Mouse (Mus musculus): Measurements from ENCODE around the gene Hoxd9. TPM values are rescaled to one million over a fixed set of nuclear protein-coding genes. Genes with fewer than 3 reads are reported as not detected.

Hoxd9 gene
- total and polyA plus RNA-seq, 3 experiments, result not detected

DNA sequence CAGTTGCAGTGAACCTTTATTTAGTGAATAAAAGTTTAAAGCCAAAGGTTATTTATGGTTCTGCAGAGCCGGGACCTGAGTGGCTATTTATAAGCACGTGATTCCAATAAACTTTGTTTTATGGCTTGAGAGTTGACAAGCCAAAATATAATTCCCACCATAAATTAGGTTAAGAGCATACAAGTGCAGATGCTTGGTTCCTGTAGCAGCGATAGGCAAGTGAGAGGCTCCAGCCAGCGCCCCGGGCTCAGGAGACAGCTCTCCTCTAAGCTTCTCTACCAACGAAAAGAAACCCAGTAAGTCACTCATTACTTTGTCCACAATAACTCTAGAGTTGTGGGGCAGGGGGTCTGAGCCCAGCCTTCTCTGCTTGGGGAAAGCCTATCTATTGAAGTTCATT is 24.4 kb downstream of the Hoxd9 start:
- in situ Hi-C loops (cut with MboI; ENCODE audit: low pct_ligation_motif_present, low pct_unique_long_range_greater_than_20kb, low sequenced_read_pairs), result loop anchor here (10.0 to 25.0 kb wide), 2 partner anchors 333 to 865 kb away; no protein-coding TSS in a partner anchor
- Histone ChIP-seq H3K4me3 (replicated peaks in 1 of 3; ENCODE audit: low read depth in 2 of 3, low read length in 2 of 3, poor library complexity in 1 of 3) (peak overlapping the region in 1 of 3 experiments; percentile 16), H3K27me3 (replicated peaks) (no peaks in the 10 kb centered on the region), H3K4me2 (ENCODE audit: insufficient read depth, low read depth, poor library complexity, severe bottlenecking) (peak overlapping the region; percentile 86), H3K36me3 (replicated peaks in 1 of 2; ENCODE audit: control insufficient read depth in 1 of 2, insufficient read depth in 1 of 2, low read length in 1 of 2) (peaks cover 11 to 12% of the 10 kb centered on the region in 2 experiments), H3K9ac (ENCODE audit: insufficient read depth, low read depth) (peak overlapping the region; percentile 71; the same call in 1 of the 2 replicates), H3K9me3 (replicated peaks; ENCODE audit: low read length) (no peaks in the 10 kb centered on the region), H3K4me1 (ENCODE audit: control insufficient read depth in 1 of 2, insufficient read depth in 2 of 2) (peaks cover 10 to 49% of the 10 kb centered on the region in 2 experiments), H3K27ac (ENCODE audit: insufficient read depth, low read depth) (peak overlapping the region; percentile 3; the same call in 1 of the 2 replicates), H3K79me2 (replicated peaks; ENCODE audit: control insufficient read depth, extremely low read depth, insufficient read depth, poor library complexity, severe bottlenecking) (peaks cover 38% of the 10 kb centered on the region)
- DNase-seq (ENCODE audit: extremely low read depth), result no peak
- dilution Hi-C loops (cut with MboI; ENCODE audit: extremely low pct_ligation_motif_present, extremely low pct_unique_long_range_greater_than_20kb, low sequenced_read_pairs), result no loop called here
- no peak for TF ChIP-seq ETS1 (conservative IDR thresholded peaks at IDR 0.05; ENCODE audit: low read depth, low read length)
- no peak for TF ChIP-seq ZC3H11A (IDR thresholded peaks at IDR 0.05; ENCODE audit: low read depth, low read length)
- no peak for TF ChIP-seq MXI1 (IDR thresholded peaks at IDR 0.05; ENCODE audit: low read depth, low read length)
- no peak for TF ChIP-seq MAZ (IDR thresholded peaks at IDR 0.05; ENCODE audit: low read depth, low read length)
- no peak for TF ChIP-seq GABPA (IDR thresholded peaks at IDR 0.05; ENCODE audit: insufficient replicate concordance, low read depth, low read length)
- TF ChIP-seq ZKSCAN1 (IDR thresholded peaks at IDR 0.05; ENCODE audit: borderline replicate concordance, low read depth, low read length), result no peak
- TF ChIP-seq UBTF (IDR thresholded peaks at IDR 0.05; ENCODE audit: low read depth, low read length), result no peak
- no peak for TF ChIP-seq MYC (IDR thresholded peaks at IDR 0.05; ENCODE audit: low read depth, low read length)
- no peak for TF ChIP-seq TBP (conservative IDR thresholded peaks at IDR 0.05; ENCODE audit: low read depth, low read length)
- no peak for TF ChIP-seq PAX5 (IDR thresholded peaks at IDR 0.05; ENCODE audit: low read length)
- TF ChIP-seq ZMIZ1 (IDR thresholded peaks at IDR 0.05; ENCODE audit: low read depth, low read length), result no peak
- TF ChIP-seq ZNF384 (IDR thresholded peaks at IDR 0.05; ENCODE audit: low read depth, low read length), result no peak
- TF ChIP-seq SMC3 (IDR thresholded peaks at IDR 0.05; ENCODE audit: low read depth, low read length), result no peak
- no peak for TF ChIP-seq NRF1 (IDR thresholded peaks at IDR 0.05; ENCODE audit: low read depth, low read length)
- no peak for TF ChIP-seq POLR2AphosphoS2 (IDR thresholded peaks at IDR 0.05; ENCODE audit: low read depth, low read length)

DNA sequence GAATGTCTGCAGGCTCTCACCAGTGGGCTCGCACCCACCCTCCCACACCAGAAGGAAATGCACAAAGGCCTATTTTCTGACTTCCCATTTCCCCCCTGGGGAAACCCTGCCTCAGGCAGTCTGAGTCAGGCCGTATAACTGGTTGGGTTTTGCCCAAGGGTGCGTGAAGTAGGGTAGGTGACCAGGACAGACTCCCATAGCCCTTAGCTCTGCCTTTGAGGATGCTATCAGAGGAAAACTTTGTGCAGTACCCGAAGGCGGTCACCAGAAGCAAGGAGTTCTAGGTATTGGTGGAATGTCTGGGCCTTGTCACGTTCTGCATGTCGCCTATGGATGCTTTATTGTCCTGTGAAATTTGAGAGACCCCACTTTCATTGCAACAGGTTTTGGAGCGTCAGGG is 25.4 kb downstream of the Hoxd9 start:
- peak overlapping the region; percentile 61 to 96 (median 66) for H3K4me3 ChIP-seq (replicated peaks in 1 of 3; ENCODE audit: low read depth in 2 of 3, low read length in 2 of 3, poor library complexity in 1 of 3)
- dilution Hi-C loops (cut with MboI; ENCODE audit: extremely low pct_ligation_motif_present, extremely low pct_unique_long_range_greater_than_20kb, low sequenced_read_pairs) (no loop called here), in situ Hi-C loops (cut with MboI; ENCODE audit: low pct_ligation_motif_present, low pct_unique_long_range_greater_than_20kb, low sequenced_read_pairs) (loop anchor here (10.0 to 25.0 kb wide), 2 partner anchors 332 to 864 kb away; no protein-coding TSS in a partner anchor)
- peak overlapping the region; percentile 97 for H3K27ac ChIP-seq (ENCODE audit: insufficient read depth, low read depth)
- peaks cover 10 to 49% of the 10 kb centered on the region in 2 experiments for H3K4me1 ChIP-seq (ENCODE audit: control insufficient read depth in 1 of 2, insufficient read depth in 2 of 2)
- H3K79me2 ChIP-seq (replicated peaks; ENCODE audit: control insufficient read depth, extremely low read depth, insufficient read depth, poor library complexity, severe bottlenecking), result peaks cover 45% of the 10 kb centered on the region
- H3K4me2 ChIP-seq (ENCODE audit: insufficient read depth, low read depth, poor library complexity, severe bottlenecking), result peak overlapping the region; percentile 86
- no peaks in the 10 kb centered on the region for H3K27me3 ChIP-seq (replicated peaks)
- H3K9ac ChIP-seq (ENCODE audit: insufficient read depth, low read depth), result peak overlapping the region; percentile 71
- no peak for DNase-seq (ENCODE audit: extremely low read depth)
- H3K36me3 ChIP-seq (replicated peaks in 1 of 2; ENCODE audit: control insufficient read depth in 1 of 2, insufficient read depth in 1 of 2, low read length in 1 of 2), result peaks cover 21 to 23% of the 10 kb centered on the region in 2 experiments
- H3K9me3 ChIP-seq (replicated peaks; ENCODE audit: low read length), result peaks cover 6% of the 10 kb centered on the region
- no peak for TF ChIP-seq PAX5 (IDR thresholded peaks at IDR 0.05; ENCODE audit: low read length)
- TF ChIP-seq RCOR1 (conservative IDR thresholded peaks at IDR 0.05; ENCODE audit: low read depth, low read length), result no peak
- TF ChIP-seq GABPA (IDR thresholded peaks at IDR 0.05; ENCODE audit: insufficient replicate concordance, low read depth, low read length), result no peak
- no peak for TF ChIP-seq E2F4 (IDR thresholded peaks at IDR 0.05; ENCODE audit: insufficient replicate concordance, low read depth, low read length)
- 0 out of 2 replicates have a peak, but pooled peaks have one; percentile 18 for TF ChIP-seq BHLHE40 (IDR thresholded peaks at IDR 0.05; ENCODE audit: low read depth, low read length)
- no peak for TF ChIP-seq CHD1 (IDR thresholded peaks at IDR 0.05; ENCODE audit: low read depth, low read length)
- no peak for TF ChIP-seq ZNF384 (IDR thresholded peaks at IDR 0.05; ENCODE audit: low read depth, low read length)
- 0 out of 2 replicates have a peak, but pooled peaks have one; percentile 45 for TF ChIP-seq UBTF (IDR thresholded peaks at IDR 0.05; ENCODE audit: low read depth, low read length)
- no peak for TF ChIP-seq NRF1 (IDR thresholded peaks at IDR 0.05; ENCODE audit: low read depth, low read length)
- no peak for TF ChIP-seq CHD2 (IDR thresholded peaks at IDR 0.05; ENCODE audit: low read length)
- TF ChIP-seq MXI1 (IDR thresholded peaks at IDR 0.05; ENCODE audit: low read depth, low read length), result no peak
- peak; percentile 44; the same call in 1 of the 2 replicates for TF ChIP-seq ELF1 (IDR thresholded peaks at IDR 0.05; ENCODE audit: low read depth, low read length)
- TF ChIP-seq TBP (conservative IDR thresholded peaks at IDR 0.05; ENCODE audit: low read depth, low read length), result peak; percentile 50; the same call in 1 of the 2 replicates
- TF ChIP-seq KAT2A (IDR thresholded peaks at IDR 0.05; ENCODE audit: insufficient replicate concordance, low read length), result no peak
- TF ChIP-seq TCF12 (IDR thresholded peaks at IDR 0.05; ENCODE audit: low read depth, low read length), result no peak
- TF ChIP-seq MAZ (IDR thresholded peaks at IDR 0.05; ENCODE audit: low read depth, low read length), result 0 out of 2 replicates have a peak, but pooled peaks have one; percentile 18
- TF ChIP-seq SIN3A (IDR thresholded peaks at IDR 0.05; ENCODE audit: low read length), result no peak
- no peak for TF ChIP-seq IRF4 (IDR thresholded peaks at IDR 0.05; ENCODE audit: low read depth, low read length)
- no peak for TF ChIP-seq ZC3H11A (IDR thresholded peaks at IDR 0.05; ENCODE audit: low read depth, low read length)
- TF ChIP-seq USF2 (conservative IDR thresholded peaks at IDR 0.05; ENCODE audit: low read depth, low read length), result no peak
- peak; percentile 84 for TF ChIP-seq MEF2A (IDR thresholded peaks at IDR 0.05; ENCODE audit: borderline replicate concordance, low read depth, low read length)
- no peak for TF ChIP-seq USF1 (IDR thresholded peaks at IDR 0.05; ENCODE audit: low read depth, low read length)
- TF ChIP-seq ZMIZ1 (IDR thresholded peaks at IDR 0.05; ENCODE audit: low read depth, low read length), result no peak
- TF ChIP-seq POLR2A (IDR thresholded peaks at IDR 0.05; ENCODE audit: low read depth, low read length), result peak; percentile 52
- no peak; the same call in 1 of the 2 replicates for TF ChIP-seq POLR2AphosphoS2 (IDR thresholded peaks at IDR 0.05; ENCODE audit: low read depth, low read length)
- no peak for TF ChIP-seq ZKSCAN1 (IDR thresholded peaks at IDR 0.05; ENCODE audit: borderline replicate concordance, low read depth, low read length)

Measured in CH12.LX (cell line).